ENCODE assay signal across 11 mouse cellular contexts in the genomic region with DNA sequence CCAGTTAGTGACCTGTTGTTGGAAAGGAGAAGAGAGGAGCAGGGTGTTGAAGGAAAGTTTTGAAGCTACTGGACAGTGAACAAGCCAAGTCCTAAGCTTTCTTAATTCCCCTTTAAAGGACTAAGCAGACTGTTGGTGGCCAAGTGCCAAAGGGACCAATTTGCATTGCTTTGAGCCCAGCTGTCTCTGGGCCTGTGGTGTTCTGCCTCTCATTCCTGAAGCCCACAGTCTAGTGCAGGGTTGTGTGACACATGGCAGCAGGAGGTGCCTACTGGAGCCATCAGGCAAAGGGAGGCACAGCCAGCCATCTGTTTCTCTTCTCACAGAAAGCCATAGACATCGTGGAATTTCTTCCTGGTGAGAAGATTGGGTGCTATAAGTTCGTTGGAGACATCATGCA.
DNase-seq lines count a peak whose midpoint lies in the region; ATAC-seq and TF ChIP-seq lines count a peak whose summit lies in the region.
"Had no signal": no experiment of that assay in that cellular context is flagged by ENCODE, and none has a peak within 500 bp of the region (broad histone marks: within the 10 kb centered on the region; RNA-seq: fewer than 3 reads in every experiment).

No protein-coding gene starts in this region.

- no peak for TF ChIP-seq POLR2A in myocyte (IDR thresholded peaks at IDR 0.05; ENCODE audit: insufficient read length, low read depth)

- no peak overlapping the region for H3K4me3 ChIP-seq in lung, embryonic 16.5 days (ENCODE audit: low read length)
- H3K4me3 ChIP-seq in myocyte: no peak overlapping the region
- H3K4me3 ChIP-seq: limb, embryonic 12.5 days; neural tube, embryonic 12.5 days; stomach, embryonic 15.5 days had no signal

- H3K4me2 ChIP-seq in lung, embryonic 16.5 days (ENCODE audit: low read depth, low read length): no peak overlapping the region
- H3K4me2 ChIP-seq in myocyte (ENCODE audit: low read depth): no peak overlapping the region
- H3K4me2 ChIP-seq: limb, embryonic 12.5 days; neural tube, embryonic 12.5 days; stomach, embryonic 15.5 days had no signal

- 26% methylated on average over 2 of the region's 2 CpGs for WGBS in lung, embryonic 16.5 days

- no peaks in the 10 kb centered on the region for H3K27me3 ChIP-seq in lung, embryonic 16.5 days (ENCODE audit: control insufficient read depth, insufficient read depth, low read depth, low read length)
- H3K27me3 ChIP-seq in myocyte (ENCODE audit: control insufficient read depth, insufficient read depth, insufficient read length): no peaks in the 10 kb centered on the region
- H3K27me3 ChIP-seq: limb, embryonic 12.5 days; neural tube, embryonic 12.5 days; stomach, embryonic 15.5 days had no signal

- no peaks in the 10 kb centered on the region for H3K79me2 ChIP-seq in myocyte (ENCODE audit: control insufficient read depth, insufficient read depth)

- H3ac ChIP-seq in myocyte (ENCODE audit: control insufficient read depth, insufficient read length): no peak overlapping the region

- 0 out of 2 replicates have a peak overlapping the region, but pooled peaks have one; percentile 17 for H3K27ac ChIP-seq in lung, embryonic 16.5 days (ENCODE audit: low read length)
- H3K27ac ChIP-seq: limb, embryonic 12.5 days; neural tube, embryonic 12.5 days; stomach, embryonic 15.5 days had no signal

- no peak overlapping the region for H3K9ac ChIP-seq in lung, embryonic 16.5 days (ENCODE audit: low read length)
- H3K9ac ChIP-seq: limb, embryonic 12.5 days; neural tube, embryonic 12.5 days; stomach, embryonic 15.5 days had no signal

- ATAC-seq in lung, embryonic 16.5 days (ENCODE audit: low read depth): peak; percentile 41; the same call in 1 of the 2 replicates

- H3K4me1 ChIP-seq in lung, embryonic 16.5 days (replicated peaks; ENCODE audit: control insufficient read depth, insufficient read depth, low read length): 0 out of 2 replicates have a peak, but pooled peaks cover 2% of the 10 kb centered on the region
- H3K4me1 ChIP-seq: neural tube, embryonic 12.5 days; stomach, embryonic 15.5 days had no signal

- H3K36me3 ChIP-seq in lung, embryonic 16.5 days (ENCODE audit: control insufficient read depth, insufficient read depth, low read length): no peaks in the 10 kb centered on the region
- no peaks in the 10 kb centered on the region for H3K36me3 ChIP-seq in myocyte (ENCODE audit: control insufficient read depth, insufficient read depth)
- H3K36me3 ChIP-seq: limb, embryonic 12.5 days; neural tube, embryonic 12.5 days; stomach, embryonic 15.5 days had no signal

- peak; percentile 1 for DNase-seq in adrenal gland, postnatal 10 days
- DNase-seq in adrenal gland, adult 18-20 months (ENCODE audit: low spot score in 2 of 2): no peak
- no peak for DNase-seq in lung, postnatal 25 days (ENCODE audit: low spot score)
- DNase-seq in layer of hippocampus, adult 9-11 months: peak; percentile 54
- no peak for DNase-seq in adrenal gland, postnatal 4 days (ENCODE audit: low spot score in 2 of 2)
- DNase-seq in spleen, postnatal 10 days (ENCODE audit: low spot score in 2 of 2): no peak

- no peaks in the 10 kb centered on the region for H3K9me3 ChIP-seq in lung, embryonic 16.5 days (ENCODE audit: control insufficient read depth, low read length)
- H3K9me3 ChIP-seq: limb, embryonic 12.5 days; neural tube, embryonic 12.5 days; stomach, embryonic 15.5 days had no signal

TF ChIP-seq in myocyte, 11 proteins besides CTCF, POLR2A, EP300 and RAD21:
- TF ChIP-seq REST (IDR thresholded peaks at IDR 0.05; ENCODE audit: insufficient read depth, insufficient read length): no peak
- peak; percentile 77 to 90 (median 82) for TF ChIP-seq MYOG (IDR thresholded peaks at IDR 0.05; ENCODE audit: control insufficient read depth in 1 of 3, insufficient read depth in 1 of 3, insufficient read length in 2 of 3, low read depth in 2 of 3)
- TF ChIP-seq TCF3 (IDR thresholded peaks at IDR 0.05; ENCODE audit: insufficient read length, low read depth): no peak
- peak; percentile 8 to 82 (median 81) for TF ChIP-seq MYOD1 (IDR thresholded peaks at IDR 0.05; ENCODE audit: control insufficient read depth in 1 of 3, insufficient read length in 2 of 3, low read depth in 2 of 3)
- peak; percentile 59 for TF ChIP-seq TCF12 (IDR thresholded peaks at IDR 0.05; ENCODE audit: insufficient read depth, poor library complexity, severe bottlenecking)

Comparison
In these comparisons a context has a peak if more than half of its experiments do, and no peak if none do; other contexts are left out.
1. DNase-seq: peak in adrenal gland, postnatal 10 days (single experiment) and layer of hippocampus, adult 9-11 months (single experiment); none in adrenal gland, adult 18-20 months (0 of 2), lung, postnatal 25 days (single experiment), adrenal gland, postnatal 4 days (0 of 2) and spleen, postnatal 10 days (0 of 2).